Mouse (Mus musculus) embryo, embryonic 10.5 days (tissue): ENCODE results near the gene Zfp398.
A peak's percentile ranks its signal among the peaks of the same experiment; 100 is the strongest.

Experiments
- DNase-seq: peaks from one replicate; pipeline ENCODE4 v3.0.0-alpha.2; 2015; ENCODE audit warnings: low spot score

Zfp398 gene

GRCm38 (mm10) chr6:47835482-47835983, at the start of gene Zfp398:
Gene Zfp398 (plus strand): TSS chr6:47835661.
- DNase-seq = peak; percentile 93

DNA sequence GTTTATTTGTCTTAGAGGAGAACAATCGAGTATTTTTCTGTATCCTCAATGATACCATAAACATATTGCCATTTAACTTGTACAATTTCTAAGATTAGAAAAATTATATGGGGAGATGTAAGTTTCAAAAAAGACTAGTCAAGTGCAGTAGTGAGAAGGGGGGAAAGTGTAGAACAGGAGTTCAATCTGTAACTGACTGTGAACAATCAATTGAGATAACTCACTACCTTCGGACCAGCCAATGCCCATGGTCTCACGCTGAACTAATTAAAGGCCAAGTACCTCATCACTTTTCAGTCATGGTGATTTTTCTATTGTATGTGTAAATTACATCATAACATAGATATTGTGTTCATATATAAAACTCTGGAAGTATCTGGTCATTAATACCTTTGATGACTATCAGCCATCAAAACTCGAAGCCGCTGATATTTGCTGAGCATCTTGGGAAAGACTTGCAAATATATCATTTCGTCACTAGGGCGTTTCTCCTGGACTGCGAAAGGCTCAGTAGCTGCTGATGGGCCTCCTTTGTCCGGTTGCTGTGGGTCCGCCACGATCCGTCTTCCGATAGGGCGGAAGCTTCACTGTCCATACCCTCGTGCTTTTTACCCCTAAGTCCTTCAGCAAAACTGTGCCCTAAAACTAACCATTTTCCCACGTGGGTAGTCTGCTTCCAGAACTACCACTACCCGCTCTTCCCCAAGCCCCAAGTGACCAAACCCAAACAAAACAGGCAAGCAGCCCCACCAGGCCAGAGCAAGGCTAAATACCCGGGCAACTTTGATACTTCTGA, 47.3 kb upstream of the Zfp398 start:
- peak; percentile 92 for DNase-seq

DNA sequence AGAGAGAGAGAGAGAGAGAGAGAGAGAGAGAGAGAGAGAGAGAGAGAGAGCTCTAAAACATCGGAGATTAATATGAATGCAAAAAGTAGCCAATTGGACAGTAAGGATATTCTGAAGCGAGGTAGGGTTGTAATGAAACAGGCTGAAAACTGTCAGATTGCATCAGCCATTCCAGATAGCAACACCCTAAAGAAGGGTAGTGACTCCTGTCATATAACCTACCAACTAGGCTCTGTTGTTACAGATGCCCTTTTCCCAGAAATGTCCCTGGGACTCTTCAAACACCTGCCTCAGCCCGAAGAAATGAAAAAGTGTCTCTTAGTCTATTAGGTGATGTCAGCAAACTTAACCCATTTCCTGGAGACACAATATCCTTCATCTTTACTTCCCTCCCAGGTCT, 46.6 kb upstream of the Zfp398 start:
- DNase-seq = peak; percentile 40

DNA sequence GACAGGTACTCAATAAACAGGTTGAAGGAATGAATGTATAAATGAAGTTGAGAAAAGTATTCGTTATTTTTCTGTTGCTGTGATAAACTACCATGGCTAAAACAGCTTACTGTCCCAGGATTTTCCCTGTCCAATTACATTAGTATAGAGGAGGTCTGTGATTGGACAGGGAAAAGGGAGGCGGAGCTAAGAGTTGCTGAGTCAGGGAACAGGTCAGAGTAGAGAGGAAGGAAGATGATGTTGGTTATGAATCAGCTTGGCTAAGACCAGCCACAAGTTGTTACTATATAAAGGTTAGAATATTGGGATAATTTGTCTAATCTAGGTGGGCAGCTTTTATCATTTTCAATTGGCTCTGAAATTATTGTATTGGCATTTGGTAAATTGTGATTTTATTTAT, 44.7 kb upstream of the Zfp398 start:
- no peak for DNase-seq

DNA sequence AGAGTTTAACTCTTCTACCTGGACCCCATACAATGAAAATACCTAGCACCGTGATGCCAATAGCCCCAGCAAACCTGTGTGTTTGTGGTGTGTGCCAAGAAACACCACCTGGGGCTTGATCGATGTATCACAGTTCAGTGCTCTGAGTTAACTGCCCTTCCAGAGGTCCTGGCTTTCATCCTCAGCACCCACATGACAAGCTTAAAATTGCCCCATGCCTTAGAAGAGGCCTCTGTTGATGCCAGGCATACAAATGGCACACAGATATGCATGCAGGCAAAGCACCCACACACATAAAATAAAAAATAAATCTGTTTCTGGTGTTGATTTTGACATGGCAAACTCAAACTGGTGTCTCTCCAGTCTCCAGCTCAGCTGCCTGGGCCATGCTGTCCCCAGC, 42.9 kb upstream of the Zfp398 start:
- DNase-seq = no peak

DNA sequence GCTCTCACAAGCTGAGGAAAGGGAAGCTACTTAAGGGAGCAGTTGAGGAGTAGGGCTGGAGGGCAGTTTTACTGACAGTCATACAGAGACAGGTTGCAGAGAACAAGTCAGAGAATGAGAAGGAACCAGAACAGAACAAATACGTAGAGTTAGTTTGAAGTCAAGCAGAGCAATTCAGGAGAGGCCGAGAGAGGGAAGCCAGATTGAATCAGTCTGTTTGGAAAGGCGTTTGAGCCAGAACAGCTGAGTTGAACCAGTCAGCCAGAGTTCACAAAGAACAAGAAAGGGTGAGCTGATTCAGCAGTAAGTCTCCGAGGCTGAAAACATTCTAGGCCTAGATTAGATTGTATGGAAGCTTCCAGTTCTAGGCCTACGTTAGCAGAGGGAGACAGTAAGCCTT, 42.2 kb upstream of the Zfp398 start:
- DNase-seq = no peak

DNA sequence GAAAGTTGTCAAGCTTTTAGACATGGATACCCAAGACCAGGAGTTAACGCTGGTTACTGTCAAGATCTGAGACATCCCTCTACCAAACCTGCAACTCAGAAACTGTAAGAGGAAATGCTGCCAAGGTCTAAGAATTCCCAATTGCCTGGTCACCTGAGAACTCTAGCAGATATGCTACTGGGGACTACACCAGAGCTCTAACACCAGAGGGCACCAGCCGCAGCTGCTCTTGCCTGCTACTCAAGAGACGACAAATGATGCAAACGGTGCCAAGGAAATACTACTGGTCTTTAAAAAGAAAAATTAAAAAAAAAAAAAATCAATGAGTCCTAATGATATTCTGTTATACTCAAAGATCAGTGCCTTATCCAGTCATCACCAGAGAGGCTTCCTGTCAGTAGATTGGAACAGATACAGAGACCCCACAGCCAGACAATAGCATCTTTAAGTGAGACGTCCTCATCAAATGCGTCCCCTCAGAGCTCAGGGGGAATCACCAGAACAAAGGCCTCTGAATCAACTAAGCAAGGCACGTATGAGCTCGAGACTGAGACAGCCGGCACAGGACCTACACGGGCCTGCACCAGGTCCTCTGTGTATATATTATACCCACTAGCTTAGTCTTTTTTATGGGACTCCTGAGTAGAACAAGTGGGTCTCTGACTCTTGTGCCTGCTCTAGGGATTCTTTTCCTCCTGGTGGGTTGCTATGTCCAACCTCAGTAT, 41.2 kb upstream of the Zfp398 start:
- peak; percentile 31 for DNase-seq

DNA sequence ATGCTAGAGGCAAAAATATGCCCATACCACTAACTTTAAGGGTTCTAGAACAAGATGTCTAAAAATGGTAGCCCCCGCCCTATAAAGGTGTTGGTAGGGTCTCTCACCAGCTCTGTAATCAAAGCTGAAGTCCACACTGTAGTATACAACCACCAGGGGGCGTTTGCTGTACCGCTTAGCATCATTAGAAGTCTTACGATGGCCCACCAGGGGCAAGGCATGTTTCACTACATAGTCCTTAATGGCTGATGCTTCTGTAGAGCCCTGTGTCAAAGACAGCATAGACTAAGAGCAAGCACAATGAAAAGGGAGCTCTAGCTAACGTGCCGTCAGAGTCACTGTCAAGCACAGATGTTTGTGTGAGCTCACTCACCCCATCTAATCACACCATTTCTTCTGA, 36.4 kb upstream of the Zfp398 start:
- peak; percentile 90 for DNase-seq

GRCm38 (mm10) chr6:47805520-47805919, 29.9 kb upstream of the Zfp398 start:
- DNase-seq = no peak

GRCm38 (mm10) chr6:47807419-47807818, 28.0 kb upstream of the Zfp398 start:
- DNase-seq = no peak

DNA sequence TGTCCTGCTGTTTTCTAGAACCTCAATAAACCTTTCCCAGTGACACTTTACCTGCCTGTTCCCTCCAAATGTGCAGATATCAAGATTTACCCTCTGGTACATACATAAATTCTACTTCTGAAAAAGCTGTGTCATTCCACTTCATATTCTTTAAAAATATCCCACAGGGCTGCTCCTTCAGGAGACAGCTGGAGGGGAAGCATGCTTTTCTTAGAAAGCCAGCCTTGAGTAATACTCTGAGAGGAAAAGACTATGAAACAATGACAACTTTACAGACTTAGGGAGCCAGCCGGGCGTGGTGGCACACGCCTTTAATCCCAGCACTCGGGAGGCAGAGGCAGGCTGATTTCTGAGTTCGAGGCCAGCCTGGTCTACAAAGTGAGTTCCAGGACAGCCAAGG, 26.9 kb upstream of the Zfp398 start:
- DNase-seq = no peak

DNA sequence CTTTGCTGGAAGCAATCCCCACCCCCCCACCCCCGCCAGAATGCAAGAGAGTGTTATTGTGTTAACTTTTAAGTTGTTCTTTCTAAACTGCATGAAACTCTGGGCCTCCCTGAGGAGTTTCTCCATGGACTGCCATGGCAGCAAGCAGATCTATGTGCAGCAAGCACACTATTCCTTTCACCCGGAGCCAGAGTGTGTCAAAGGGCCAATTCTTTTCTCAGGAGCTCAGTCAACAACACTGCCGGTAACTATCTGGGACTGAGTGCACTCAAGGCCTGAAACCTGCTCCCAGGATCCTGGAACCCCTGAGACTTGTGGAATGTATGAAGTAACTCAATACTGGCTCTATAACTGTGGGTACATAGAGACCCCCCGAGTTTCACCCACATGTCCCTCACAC, 26.4 kb upstream of the Zfp398 start:
- DNase-seq = no peak

- DNase-seq = peak; percentile 32
These were observed 25.3 kb upstream of the Zfp398 start for GRCm38 (mm10) chr6:47810181-47810580.

DNA sequence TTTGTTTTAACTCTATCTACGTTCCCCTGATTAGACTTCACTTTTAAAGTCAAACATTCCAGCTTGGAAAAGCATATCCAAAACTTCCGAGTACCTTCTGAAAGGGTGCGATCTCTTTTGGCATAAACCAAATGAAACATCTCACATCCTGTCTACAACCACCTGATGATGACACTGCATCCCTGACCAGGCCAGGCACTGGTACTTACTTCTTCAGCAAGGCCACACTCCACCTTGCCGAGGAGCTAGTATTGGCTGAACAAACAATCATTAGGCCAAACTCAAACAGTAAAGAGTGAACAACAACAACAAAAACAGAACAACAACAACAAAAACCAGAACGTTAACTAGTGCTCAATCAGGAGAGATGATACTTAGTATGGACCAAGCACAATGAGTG, 24.1 kb upstream of the Zfp398 start:
- DNase-seq = peak; percentile 14

- no peak for DNase-seq
These were observed 23.1 kb upstream of the Zfp398 start for GRCm38 (mm10) chr6:47812271-47812915.

GRCm38 (mm10) chr6:47813257-47813878, 22.1 kb upstream of the Zfp398 start, which contains the start of gene Pdia4:
Gene Pdia4 (minus strand): TSS chr6:47813430.
- DNase-seq = peak; percentile 99

DNA sequence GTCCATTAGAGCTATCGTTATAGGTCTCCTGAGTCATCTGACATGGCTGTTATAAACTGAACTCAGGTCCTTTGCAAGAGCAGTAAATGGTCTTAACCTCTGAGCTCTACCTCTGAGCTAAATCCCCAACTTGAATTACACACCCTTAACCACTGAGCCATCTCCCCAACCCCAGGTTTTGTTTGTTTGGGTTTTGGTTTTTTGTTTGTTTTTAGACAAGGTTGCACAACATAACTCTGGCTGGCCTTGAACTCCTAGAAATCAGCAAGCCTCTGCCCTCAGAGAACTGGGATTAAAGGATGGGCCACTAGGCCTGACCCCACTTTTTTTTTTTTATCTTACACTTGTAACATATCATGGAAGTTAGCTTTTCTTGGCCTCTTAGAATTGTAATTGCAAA, 19.3 kb upstream of the Zfp398 start:
- no peak for DNase-seq

GRCm38 (mm10) chr6:47818721-47819120, 16.7 kb upstream of the Zfp398 start:
- DNase-seq = no peak

- DNase-seq = no peak
These were observed 15.7 kb upstream of the Zfp398 start for GRCm38 (mm10) chr6:47819626-47820325.

- no peak for DNase-seq
These were observed 14.2 kb upstream of the Zfp398 start for GRCm38 (mm10) chr6:47821236-47821635.

GRCm38 (mm10) chr6:47821776-47822175, 13.7 kb upstream of the Zfp398 start:
- no peak for DNase-seq

- DNase-seq = no peak
These were observed 11.2 kb upstream of the Zfp398 start for GRCm38 (mm10) chr6:47824241-47824640.
